Mouse (Mus musculus): ENCODE results near the gene Ctnna3.
"Not testable (repeated sequence)": the region's sequence is repeated elsewhere in the genome, so short reads cannot be mapped to it uniquely, and the experiment has no call there.

Gene Ctnna3

GRCm38 (mm10) chr10:63429785-63430305 lies at the start of gene Ctnna3:
TSS of gene Ctnna3 (plus strand) at chr10:63430098.
- DNase-seq (ENCODE audit: low spot score): peak; percentile 89

- no peak for DNase-seq (ENCODE audit: low spot score)
These were observed 48.2 kb upstream of the Ctnna3 start, which contains the start of gene Sirt1 for GRCm38 (mm10) chr10:63381498-63382280. TSS of gene Sirt1 (minus strand) at chr10:63381704.

GRCm38 (mm10) chr10:63382372-63383279 lies 47.3 kb upstream of the Ctnna3 start, which contains the start of gene Dnajc12:
TSS of gene Dnajc12 (plus strand) at chr10:63382443.
- peak; percentile 82 for DNase-seq (ENCODE audit: low spot score)

GRCm38 (mm10) chr10:63385897-63386296 lies 44.0 kb upstream of the Ctnna3 start:
- DNase-seq (ENCODE audit: low spot score): not testable (repeated sequence)

- DNase-seq (ENCODE audit: low spot score): peak; percentile 86
These were observed 43.5 kb upstream of the Ctnna3 start for GRCm38 (mm10) chr10:63386444-63386843.

- no peak for DNase-seq (ENCODE audit: low spot score)
These were observed 42.9 kb upstream of the Ctnna3 start for GRCm38 (mm10) chr10:63386991-63387390.

- DNase-seq (ENCODE audit: low spot score): no peak
These were observed 41.0 kb upstream of the Ctnna3 start for GRCm38 (mm10) chr10:63388948-63389347.

- no peak for DNase-seq (ENCODE audit: low spot score)
These were observed 32.9 kb upstream of the Ctnna3 start for GRCm38 (mm10) chr10:63396963-63397362.

GRCm38 (mm10) chr10:63402731-63403504 lies 27.0 kb upstream of the Ctnna3 start:
- no peak for DNase-seq (ENCODE audit: low spot score)

- no peak for DNase-seq (ENCODE audit: low spot score)
These were observed 26.3 kb upstream of the Ctnna3 start for GRCm38 (mm10) chr10:63403636-63404035.

GRCm38 (mm10) chr10:63410162-63410956 lies 19.5 kb upstream of the Ctnna3 start:
- DNase-seq (ENCODE audit: low spot score): no peak

- not testable (repeated sequence) for DNase-seq (ENCODE audit: low spot score)
These were observed 18.2 kb upstream of the Ctnna3 start for GRCm38 (mm10) chr10:63411674-63412073.

- no peak for DNase-seq (ENCODE audit: low spot score)
These were observed 17.1 kb upstream of the Ctnna3 start for GRCm38 (mm10) chr10:63412756-63413155.

- DNase-seq (ENCODE audit: low spot score): no peak
These were observed 14.6 kb upstream of the Ctnna3 start for GRCm38 (mm10) chr10:63415287-63415686.

- DNase-seq (ENCODE audit: low spot score): no peak
These were observed 14.0 kb upstream of the Ctnna3 start for GRCm38 (mm10) chr10:63415850-63416249.

GRCm38 (mm10) chr10:63417061-63417460 lies 12.8 kb upstream of the Ctnna3 start:
- no peak for DNase-seq (ENCODE audit: low spot score)

- peak; percentile 35 for DNase-seq (ENCODE audit: low spot score)
These were observed 7.9 kb upstream of the Ctnna3 start, which contains the start of gene Gm7075 for GRCm38 (mm10) chr10:63421739-63422735. TSS of gene Gm7075 (minus strand) at chr10:63421789.

- DNase-seq (ENCODE audit: low spot score): no peak
These were observed 7.2 kb upstream of the Ctnna3 start for GRCm38 (mm10) chr10:63422736-63422992.

- no peak for DNase-seq (ENCODE audit: low spot score)
These were observed 6.1 kb upstream of the Ctnna3 start for GRCm38 (mm10) chr10:63423591-63424474.
